Mouse (Mus musculus): ENCODE data around the gene Mrtfb.

Mrtfb gene

DNA sequence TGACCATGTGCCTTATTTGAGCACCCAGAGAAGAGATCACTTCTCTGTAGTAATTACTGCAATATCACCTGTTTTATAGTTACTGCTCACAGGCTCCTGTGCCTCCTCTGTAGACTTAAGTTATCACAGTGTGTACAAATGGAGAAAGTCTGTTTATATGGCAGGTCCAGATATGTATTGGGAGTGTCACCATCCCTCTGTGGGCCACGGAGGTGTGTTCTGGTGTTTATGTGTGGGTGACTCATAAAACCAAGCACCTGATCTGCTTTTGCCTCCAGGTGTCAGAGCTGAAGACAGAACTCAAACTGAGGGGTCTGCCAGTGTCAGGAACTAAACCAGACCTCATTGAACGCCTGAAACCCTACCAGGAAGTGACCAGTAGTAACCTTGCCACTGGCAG is 144.1 kb downstream of the Mrtfb start:
- DNase-seq (ENCODE audit: low spot score in 2 of 2) = no peak

- DNase-seq (ENCODE audit: low spot score in 2 of 2) = no peak
These were observed 145.3 kb downstream of the Mrtfb start for GRCm38 (mm10) chr16:13401591-13401990.

DNA sequence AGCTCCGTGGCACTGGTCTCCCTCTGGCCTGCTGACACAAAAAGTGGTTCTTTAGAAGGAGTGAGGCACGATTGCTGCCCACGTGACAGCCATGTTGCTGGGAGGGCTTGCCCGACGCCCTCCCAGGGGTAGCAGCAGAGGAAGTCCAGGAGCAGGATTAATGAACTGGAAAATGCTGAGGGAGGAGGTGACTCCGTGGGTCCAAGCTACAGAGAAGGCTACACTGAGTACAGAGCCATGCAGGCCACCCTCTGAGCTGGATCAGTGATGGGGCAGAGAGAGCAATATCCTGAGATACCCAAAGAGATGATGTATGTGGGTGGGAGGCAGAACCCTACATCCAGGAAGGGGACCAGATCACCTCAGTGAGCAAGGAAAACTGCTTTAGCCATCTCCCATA is 148.4 kb downstream of the Mrtfb start:
- no peak for DNase-seq (ENCODE audit: low spot score in 2 of 2)

DNA sequence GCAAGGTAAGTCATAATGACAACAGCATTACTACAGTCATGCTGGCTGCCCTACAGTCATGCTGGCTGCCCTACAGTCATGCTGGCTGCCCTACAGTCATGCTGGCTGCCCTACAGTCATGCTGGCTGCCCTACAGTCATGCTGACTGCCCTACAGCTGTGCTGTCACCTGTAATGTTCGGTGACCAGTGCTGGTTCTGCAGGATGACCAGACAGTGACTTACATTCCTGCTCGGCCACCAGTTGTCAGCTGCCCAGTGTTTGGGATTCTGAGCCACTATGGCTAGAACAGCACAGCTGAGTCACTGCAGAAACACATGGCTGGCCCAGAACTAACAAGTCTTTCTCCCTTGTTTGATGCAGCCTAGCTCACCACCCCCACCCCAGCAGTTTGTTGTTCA is 149.1 kb downstream of the Mrtfb start:
- DNase-seq (ENCODE audit: low spot score in 2 of 2) = no peak

GRCm38 (mm10) chr16:13409530-13410163 is 153.4 kb downstream of the Mrtfb start:
- DNase-seq (ENCODE audit: low spot score in 2 of 2) = peak in 1 of 2 experiments; percentile 61

- no peak for DNase-seq (ENCODE audit: low spot score in 2 of 2)
These were observed 154.5 kb downstream of the Mrtfb start for GRCm38 (mm10) chr16:13410760-13411159.

- no peak for DNase-seq (ENCODE audit: low spot score in 2 of 2)
These were observed 155.2 kb downstream of the Mrtfb start for GRCm38 (mm10) chr16:13411531-13411930.

DNA sequence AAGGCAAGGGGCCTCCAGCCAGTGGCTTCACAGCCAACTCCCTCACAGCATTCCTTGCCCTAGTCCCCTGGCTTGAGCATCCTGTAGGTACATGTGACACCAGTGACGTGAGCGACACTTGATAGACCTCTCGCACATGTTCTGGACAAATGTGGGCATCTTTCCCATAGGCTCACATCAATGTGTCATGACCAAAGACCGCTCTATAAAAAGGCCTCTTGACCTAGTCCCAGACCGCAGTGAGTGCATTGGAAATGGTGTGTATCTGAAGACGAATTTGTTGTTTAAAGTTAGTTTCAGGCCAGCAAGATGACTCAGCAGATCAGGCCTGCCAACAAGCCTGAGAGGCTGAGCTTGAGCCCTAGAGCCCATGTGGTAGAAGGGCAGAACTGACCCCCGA is 158.3 kb downstream of the Mrtfb start:
- DNase-seq (ENCODE audit: low spot score in 2 of 2) = no peak

DNA sequence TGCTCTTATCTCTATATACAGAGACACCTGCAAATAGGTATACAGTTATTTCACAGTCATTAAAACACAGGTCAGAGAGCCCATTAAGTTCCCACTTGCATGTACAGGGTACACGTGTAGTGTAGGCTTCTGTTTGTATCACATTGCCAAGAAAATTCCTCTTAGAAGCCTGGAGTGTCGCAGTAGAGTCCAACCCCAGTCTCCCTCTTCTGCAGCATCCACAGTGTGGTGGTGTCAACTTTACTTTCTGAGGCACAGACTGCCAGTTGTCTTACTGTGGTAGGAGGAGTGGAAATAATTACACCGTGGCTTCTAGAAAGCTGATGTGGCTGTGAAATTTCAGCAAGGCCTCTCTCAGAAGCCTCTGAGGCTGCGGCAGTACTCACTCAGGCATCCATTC is 158.7 kb downstream of the Mrtfb start:
- no peak for DNase-seq (ENCODE audit: low spot score in 2 of 2)

GRCm38 (mm10) chr16:13415465-13415864 is 159.2 kb downstream of the Mrtfb start:
- no peak for DNase-seq (ENCODE audit: low spot score in 2 of 2)

DNA sequence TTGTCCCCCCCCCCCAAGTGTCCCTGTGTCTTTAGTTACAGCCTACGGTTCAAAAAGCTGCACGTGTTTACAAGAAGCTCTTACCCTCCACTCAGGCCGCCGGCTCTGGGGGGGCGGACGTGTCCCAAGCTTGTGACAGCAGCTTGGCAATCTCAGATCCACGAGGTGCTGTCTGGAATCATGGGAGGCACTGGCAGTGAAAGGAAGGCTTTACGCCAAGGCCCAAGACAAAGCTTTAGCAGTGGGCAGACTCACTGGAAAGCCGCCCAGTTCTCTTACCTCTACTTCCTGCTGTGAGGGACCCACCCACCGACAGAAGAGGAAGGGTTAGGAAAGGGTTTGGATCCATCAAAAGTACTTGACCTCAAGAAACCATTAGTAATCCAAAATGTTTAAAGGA is 160.2 kb downstream of the Mrtfb start:
- peak in 1 of 2 experiments; percentile 56 for DNase-seq (ENCODE audit: low spot score in 2 of 2)

DNA sequence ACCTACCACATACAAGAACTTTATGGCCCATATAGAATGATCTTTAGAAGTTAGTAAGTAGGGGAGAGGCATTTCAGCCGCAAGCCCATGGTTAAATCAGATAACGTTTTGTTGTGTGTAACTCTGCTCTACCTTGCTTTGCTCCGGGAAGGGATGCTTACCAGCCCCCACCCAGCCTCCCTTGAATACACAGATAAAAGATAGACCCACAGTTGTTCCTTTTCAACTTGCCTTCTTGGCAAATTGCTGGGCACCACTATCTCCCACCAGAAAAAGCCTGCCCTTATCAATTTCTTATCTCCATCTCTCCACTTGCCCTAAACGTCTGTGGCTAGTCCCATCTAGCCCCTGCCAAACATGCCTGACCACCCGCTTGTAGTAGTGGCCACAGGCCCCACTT is 161.6 kb downstream of the Mrtfb start:
- DNase-seq (ENCODE audit: low spot score in 2 of 2) = no peak

GRCm38 (mm10) chr16:13419752-13420151 is 163.5 kb downstream of the Mrtfb start:
- DNase-seq (ENCODE audit: low spot score in 2 of 2) = no peak

GRCm38 (mm10) chr16:13422522-13422921 is 166.2 kb downstream of the Mrtfb start:
- no peak for DNase-seq (ENCODE audit: low spot score in 2 of 2)

DNA sequence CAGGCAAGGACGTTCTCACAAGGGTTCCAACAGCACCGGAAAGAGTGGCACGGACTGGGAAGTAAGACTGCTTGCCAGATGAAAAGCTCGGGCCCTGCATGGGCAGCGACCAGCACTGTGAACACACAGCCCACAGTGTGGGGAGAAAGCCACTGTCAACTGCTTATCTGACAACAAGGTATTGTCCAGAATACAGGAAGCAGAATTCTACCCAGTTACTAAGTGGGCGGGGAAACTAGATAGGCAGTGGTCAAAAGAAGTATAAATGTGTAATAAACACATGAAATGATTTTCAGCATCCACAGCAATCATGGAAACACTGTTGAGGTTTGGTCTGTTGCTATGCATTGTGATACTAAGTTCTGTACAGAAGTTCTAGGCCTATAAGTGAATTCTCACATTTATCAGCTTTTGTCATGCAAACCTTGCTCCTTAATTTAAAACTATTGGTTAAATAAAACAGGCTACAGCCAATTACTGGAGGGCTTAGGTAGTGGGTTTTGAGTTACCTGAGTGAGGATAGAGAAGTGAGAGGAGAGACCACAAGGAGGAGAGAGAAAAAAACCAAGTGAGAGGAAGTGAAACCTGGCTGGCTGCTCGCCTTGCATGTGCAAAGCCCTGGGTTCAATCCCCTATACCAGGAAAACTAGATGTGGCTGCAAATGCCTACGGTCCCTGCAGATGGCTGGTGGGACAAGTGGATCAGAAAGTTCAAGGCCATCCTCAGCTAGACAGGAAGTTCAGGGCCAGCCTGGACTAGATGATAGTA is 167.5 kb downstream of the Mrtfb start:
- no peak for DNase-seq (ENCODE audit: low spot score in 2 of 2)

GRCm38 (mm10) chr16:13425804-13426203 is 169.5 kb downstream of the Mrtfb start:
- no peak for DNase-seq (ENCODE audit: low spot score in 2 of 2)

GRCm38 (mm10) chr16:13426831-13427589 is 170.7 kb downstream of the Mrtfb start:
- DNase-seq (ENCODE audit: low spot score in 2 of 2) = no peak

GRCm38 (mm10) chr16:13428077-13428476 is 171.8 kb downstream of the Mrtfb start:
- no peak for DNase-seq (ENCODE audit: low spot score in 2 of 2)

- no peak for DNase-seq (ENCODE audit: low spot score in 2 of 2)
These were observed 172.5 kb downstream of the Mrtfb start for GRCm38 (mm10) chr16:13428806-13429205.

GRCm38 (mm10) chr16:13429921-13430606 is 173.8 kb downstream of the Mrtfb start:
- DNase-seq (ENCODE audit: low spot score in 2 of 2) = no peak

- no peak for DNase-seq (ENCODE audit: low spot score in 2 of 2)
These were observed 174.7 kb downstream of the Mrtfb start for GRCm38 (mm10) chr16:13430940-13431339.

- DNase-seq (ENCODE audit: low spot score in 2 of 2) = no peak
These were observed 179.3 kb downstream of the Mrtfb start for GRCm38 (mm10) chr16:13435627-13436026.

All from left cerebral cortex, adult 9 months (tissue).